Mouse (Mus musculus): Measurements from ENCODE around the gene Srebf1. TPM values are rescaled to one million over a fixed set of nuclear protein-coding genes. Genes with fewer than 3 reads are reported as not detected.
A peak's percentile ranks its signal among the peaks of the same experiment; 100 is the strongest.

The Srebf1 gene
- polyA plus RNA-seq, 1 experiment from 2014 or later = 66.1 TPM

- DNase-seq (ENCODE audit: extremely low spot score, low spot score) = no peak
- H3K4me3 ChIP-seq = no peak overlapping the region
- H3K9me3 ChIP-seq = no peaks in the 10 kb centered on the region
- H3K36me3 ChIP-seq (replicated peaks) = peaks cover 26% of the 10 kb centered on the region
- WGBS = 65% methylated on average over 12 of the region's 12 CpGs
- H3K4me1 ChIP-seq = peaks cover 87% of the 10 kb centered on the region
- no peaks in the 10 kb centered on the region for H3K27me3 ChIP-seq (ENCODE audit: poor library complexity, severe bottlenecking)
- H3K27ac ChIP-seq = peak overlapping the region; percentile 89
These were observed 10.6 kb downstream of the Srebf1 start for GRCm38 (mm10) chr11:60211761-60212160.

GRCm38 (mm10) chr11:60211152-60211551 lies 11.2 kb downstream of the Srebf1 start:
- peak overlapping the region; percentile 89 for H3K27ac ChIP-seq
- DNase-seq (ENCODE audit: extremely low spot score, low spot score) = no peak
- H3K36me3 ChIP-seq (replicated peaks) = peaks cover 29% of the 10 kb centered on the region
- H3K9me3 ChIP-seq = no peaks in the 10 kb centered on the region
- peak overlapping the region; percentile 58 for H3K4me3 ChIP-seq
- 68% methylated on average over 3 of the region's 3 CpGs for WGBS
- H3K27me3 ChIP-seq (ENCODE audit: poor library complexity, severe bottlenecking) = no peaks in the 10 kb centered on the region
- peaks cover 87% of the 10 kb centered on the region for H3K4me1 ChIP-seq

GRCm38 (mm10) chr11:60210305-60210724 lies 12.1 kb downstream of the Srebf1 start:
- WGBS = under 1% methylated on average over 47 of the region's 47 CpGs
- H3K4me1 ChIP-seq = peaks cover 81% of the 10 kb centered on the region
- H3K4me3 ChIP-seq = peak overlapping the region; percentile 58
- no peaks in the 10 kb centered on the region for H3K27me3 ChIP-seq (ENCODE audit: poor library complexity, severe bottlenecking)
- peak; percentile 96 for DNase-seq (ENCODE audit: extremely low spot score, low spot score)
- peak overlapping the region; percentile 89 for H3K27ac ChIP-seq
- no peaks in the 10 kb centered on the region for H3K9me3 ChIP-seq
- peaks cover 31% of the 10 kb centered on the region for H3K36me3 ChIP-seq (replicated peaks)

- Histone ChIP-seq H3K27me3 (ENCODE audit: poor library complexity, severe bottlenecking) (no peaks in the 10 kb centered on the region), H3K9me3 (no peaks in the 10 kb centered on the region), H3K27ac (peak overlapping the region; percentile 89), H3K36me3 (replicated peaks) (peaks cover 34% of the 10 kb centered on the region), H3K4me3 (peak overlapping the region; percentile 58), H3K4me1 (peaks cover 80% of the 10 kb centered on the region)
- no peak for DNase-seq (ENCODE audit: extremely low spot score, low spot score)
- WGBS = 5% methylated on average over 2 of the region's 2 CpGs
These were observed 12.5 kb downstream of the Srebf1 start for GRCm38 (mm10) chr11:60209933-60210249.

- Histone ChIP-seq H3K27me3 (ENCODE audit: poor library complexity, severe bottlenecking) (no peaks in the 10 kb centered on the region), H3K4me3 (peak overlapping the region; percentile 58), H3K27ac (peak overlapping the region; percentile 89), H3K9me3 (no peaks in the 10 kb centered on the region), H3K36me3 (replicated peaks) (peaks cover 39% of the 10 kb centered on the region), H3K4me1 (peaks cover 80% of the 10 kb centered on the region)
- no peak for DNase-seq (ENCODE audit: extremely low spot score, low spot score)
- 68% methylated on average over 7 of the region's 7 CpGs for WGBS
These were observed 13.0 kb downstream of the Srebf1 start for GRCm38 (mm10) chr11:60209217-60209932.

- no peaks in the 10 kb centered on the region for H3K9me3 ChIP-seq
- H3K27ac ChIP-seq = peak overlapping the region; percentile 89
- peak overlapping the region; percentile 58 for H3K4me3 ChIP-seq
- WGBS = 58% methylated on average over 4 of the region's 4 CpGs
- H3K36me3 ChIP-seq (replicated peaks) = peaks cover 46% of the 10 kb centered on the region
- H3K4me1 ChIP-seq = peaks cover 77% of the 10 kb centered on the region
- H3K27me3 ChIP-seq (ENCODE audit: poor library complexity, severe bottlenecking) = no peaks in the 10 kb centered on the region
- DNase-seq (ENCODE audit: extremely low spot score, low spot score) = no peak
These were observed 13.7 kb downstream of the Srebf1 start for GRCm38 (mm10) chr11:60208712-60209111.

GRCm38 (mm10) chr11:60208201-60208600 lies 14.2 kb downstream of the Srebf1 start:
- Histone ChIP-seq H3K9me3 (no peaks in the 10 kb centered on the region), H3K4me3 (peak overlapping the region; percentile 58), H3K36me3 (replicated peaks) (peaks cover 51% of the 10 kb centered on the region), H3K27me3 (ENCODE audit: poor library complexity, severe bottlenecking) (no peaks in the 10 kb centered on the region), H3K27ac (peak overlapping the region; percentile 89), H3K4me1 (peaks cover 72% of the 10 kb centered on the region)
- DNase-seq (ENCODE audit: extremely low spot score, low spot score) = no peak
- 65% methylated on average over 6 of the region's 6 CpGs for WGBS

- Histone ChIP-seq H3K27ac (0 out of 2 replicates have a peak overlapping the region, but pooled peaks have one; percentile 89), H3K36me3 (replicated peaks) (peaks cover 71% of the 10 kb centered on the region), H3K27me3 (ENCODE audit: poor library complexity, severe bottlenecking) (no peaks in the 10 kb centered on the region), H3K9me3 (no peaks in the 10 kb centered on the region), H3K4me3 (no peak overlapping the region), H3K4me1 (peaks cover 52% of the 10 kb centered on the region)
- WGBS = 85% methylated on average over 5 of the region's 5 CpGs
- DNase-seq (ENCODE audit: extremely low spot score, low spot score) = no peak
These were observed 16.2 kb downstream of the Srebf1 start for GRCm38 (mm10) chr11:60206207-60206606.

GRCm38 (mm10) chr11:60205026-60205425 lies 17.4 kb downstream of the Srebf1 start:
- WGBS = 88% methylated on average over 12 of the region's 12 CpGs
- no peak for DNase-seq (ENCODE audit: extremely low spot score, low spot score)
- Histone ChIP-seq H3K27me3 (ENCODE audit: poor library complexity, severe bottlenecking) (no peaks in the 10 kb centered on the region), H3K27ac (no peak overlapping the region), H3K9me3 (no peaks in the 10 kb centered on the region), H3K4me3 (no peak overlapping the region), H3K36me3 (replicated peaks) (peaks cover 83% of the 10 kb centered on the region), H3K4me1 (peaks cover 51% of the 10 kb centered on the region)

- Histone ChIP-seq H3K27ac (peak overlapping the region; percentile 40; the same call in 1 of the 2 replicates), H3K4me1 (peaks cover 36% of the 10 kb centered on the region), H3K4me3 (no peak overlapping the region), H3K9me3 (no peaks in the 10 kb centered on the region), H3K27me3 (ENCODE audit: poor library complexity, severe bottlenecking) (no peaks in the 10 kb centered on the region), H3K36me3 (replicated peaks) (peaks cover 99% of the 10 kb centered on the region)
- WGBS = 94% methylated on average over 26 of the region's 26 CpGs
- no peak for DNase-seq (ENCODE audit: extremely low spot score, low spot score)
These were observed 19.4 kb downstream of the Srebf1 start for GRCm38 (mm10) chr11:60202710-60203638.

GRCm38 (mm10) chr11:60200384-60200783 lies 22.0 kb downstream of the Srebf1 start:
- no peak overlapping the region for H3K4me3 ChIP-seq
- peaks cover 16% of the 10 kb centered on the region for H3K4me1 ChIP-seq
- peaks cover 98% of the 10 kb centered on the region for H3K36me3 ChIP-seq (replicated peaks)
- H3K27me3 ChIP-seq (ENCODE audit: poor library complexity, severe bottlenecking) = no peaks in the 10 kb centered on the region
- peak overlapping the region; percentile 79; the same call in 1 of the 2 replicates for H3K27ac ChIP-seq
- 91% methylated on average over 11 of the region's 11 CpGs for WGBS
- H3K9me3 ChIP-seq = no peaks in the 10 kb centered on the region
- no peak for DNase-seq (ENCODE audit: extremely low spot score, low spot score)

- H3K4me1 ChIP-seq = peaks cover 16% of the 10 kb centered on the region
- 24% methylated on average over 18 of the region's 18 CpGs for WGBS
- H3K36me3 ChIP-seq (replicated peaks) = peaks cover 98% of the 10 kb centered on the region
- H3K9me3 ChIP-seq = peaks cover 5% of the 10 kb centered on the region
- DNase-seq (ENCODE audit: extremely low spot score, low spot score) = peak; percentile 90
- H3K27ac ChIP-seq = peak overlapping the region; percentile 79
- no peaks in the 10 kb centered on the region for H3K27me3 ChIP-seq (ENCODE audit: poor library complexity, severe bottlenecking)
- 0 out of 2 replicates have a peak overlapping the region, but pooled peaks have one; percentile 0 for H3K4me3 ChIP-seq
These were observed 22.6 kb downstream of the Srebf1 start for GRCm38 (mm10) chr11:60199702-60200184.

All from forebrain, embryonic 10.5 days (tissue).